Mouse (Mus musculus): ENCODE results near the gene Zbtb26.

GRCm38 (mm10) chr2:37460707-37461106 is 17.8 kb upstream of the Zbtb26 start:
- TF ChIP-seq CTCF (conservative IDR thresholded peaks at IDR 0.05; ENCODE audit: low read length): peak; percentile 51
- no peak for TF ChIP-seq NANOG (IDR thresholded peaks at IDR 0.05; ENCODE audit: borderline replicate concordance, low read length)

Measured in E14TG2a.4 (cell line).